Mouse (Mus musculus) kidney, embryonic 16.5 days (tissue): Measurements from ENCODE around the gene Olfr1252. TPM values are rescaled to one million over a fixed set of nuclear protein-coding genes. Genes with fewer than 3 reads are reported as not detected.

ENCODE experiments used
- ATAC-seq: fragments of 200-750 bp; cut with Nextera tagmentation; 2 replicates; pipeline ENCODE4 v1.8.0; 2017; ENCODE audit warnings: moderate TSS enrichment; ENCODE audit not compliant: low FRiP score, low TSS enrichment
- H3K27ac ChIP-seq: fragments of 300-500 bp; sonication (generic); 2 replicates; pipeline ENCODE4 v1.5.1; 2014; ENCODE audit warnings: low read length
- H3K27me3 ChIP-seq: fragments of 300-500 bp; sonication (generic); 2 replicates; pipeline ENCODE4 v1.6.1; 2014; ENCODE audit warnings: low read length, control low read depth, mixed read lengths; ENCODE audit not compliant: insufficient read depth
- H3K36me3 ChIP-seq: fragments of 300-500 bp; sonication (generic); 2 replicates; pipeline ENCODE4 v1.6.1; 2014; ENCODE audit warnings: low read length, control low read depth, mixed read lengths; ENCODE audit not compliant: insufficient read depth
- H3K4me1 ChIP-seq: fragments of 300-500 bp; sonication (generic); 2 replicates; pipeline ENCODE4 v1.6.1; 2014; ENCODE audit warnings: low read length, control low read depth, mixed read lengths; ENCODE audit not compliant: insufficient read depth
- H3K4me2 ChIP-seq: fragments of 300-500 bp; sonication (generic); replicated peaks from 2 replicates; pipeline ENCODE4 v1.6.1; 2014; ENCODE audit warnings: low read depth, low read length
- H3K4me3 ChIP-seq: fragments of 300-500 bp; sonication (generic); 2 replicates; pipeline ENCODE4 v1.5.1; 2014; ENCODE audit warnings: mild to moderate bottlenecking, low read length
- H3K9ac ChIP-seq: fragments of 300-500 bp; sonication (generic); replicated peaks from 2 replicates; pipeline ENCODE4 v1.6.1; 2014; ENCODE audit warnings: low read length
- H3K9me3 ChIP-seq: fragments of 300-500 bp; sonication (generic); 2 replicates; pipeline ENCODE4 v1.6.1; 2016; ENCODE audit warnings: low read length, control low read depth
- WGBS: fragments of 180-500 bp; shearing (Covaris S2); extraction: QIAGEN DNeasy Blood & Tissue Kit; methylation state at CpG from one replicate; pipeline ENCODE4 v1.1.7; 2014; 5-methylcytosine and 5-hydroxymethylcytosine counted together
- polyA plus RNA-seq: library from polyadenylated mRNA; unstranded; fragments of >200 nt; fragmentation: Nextera tagmentation; extraction: Ambion mirVana; gene quantifications from 2 replicates; pipeline ENCODE4 v1.2.1, GENCODE M21; 2015

Olfr1252 gene
- not detected in 2 replicates for polyA plus RNA-seq

- Histone ChIP-seq H3K27me3 (no peaks in the 10 kb centered on the region), H3K27ac (no peak within 1 kb of the TSS), H3K4me3 (no peak within 1 kb of the TSS), H3K4me1 (no peaks in the 10 kb centered on the region), H3K9me3 (no peaks in the 10 kb centered on the region), H3K36me3 (no peaks in the 10 kb centered on the region), H3K9ac (no peak within 1 kb of the TSS), H3K4me2 (no peak within 1 kb of the TSS)
- ATAC-seq, result no peak
- 51% methylated on average over 1 of the region's 1 CpGs for WGBS
Measured at GRCm38 (mm10) chr2:89724912-89725311, at the start of gene Olfr1252. TSS of gene Olfr1252 (minus strand) at chr2:89725012.

- WGBS, result 88% methylated on average over 1 of the region's 1 CpGs
- Histone ChIP-seq H3K27ac (no peak within 1 kb of the TSS), H3K9ac (no peak within 1 kb of the TSS), H3K4me2 (no peak within 1 kb of the TSS), H3K9me3 (no peaks in the 10 kb centered on the region), H3K4me1 (no peaks in the 10 kb centered on the region), H3K36me3 (no peaks in the 10 kb centered on the region), H3K4me3 (no peak within 1 kb of the TSS), H3K27me3 (no peaks in the 10 kb centered on the region)
- no peak for ATAC-seq
Measured at GRCm38 (mm10) chr2:89756990-89757389, 32.2 kb upstream of the Olfr1252 start, which contains the start of gene Olfr1253. TSS of gene Olfr1253 (minus strand) at chr2:89757090.

- WGBS, result 86% methylated on average over 6 of the region's 6 CpGs
- no peak for ATAC-seq
- Histone ChIP-seq H3K36me3 (no peaks in the 10 kb centered on the region), H3K4me3 (no peak overlapping the region), H3K27me3 (no peaks in the 10 kb centered on the region), H3K9me3 (no peaks in the 10 kb centered on the region), H3K4me1 (no peaks in the 10 kb centered on the region), H3K27ac (no peak overlapping the region), H3K4me2 (no peak overlapping the region), H3K9ac (no peak overlapping the region)
Measured at GRCm38 (mm10) chr2:89691980-89692379, 32.8 kb downstream of the Olfr1252 start.

- ATAC-seq, result no peak
- no peak within 1 kb of the TSS for H3K4me2 ChIP-seq
- no peak within 1 kb of the TSS for H3K9ac ChIP-seq
- H3K9me3 ChIP-seq, result no peaks in the 10 kb centered on the region
- H3K27me3 ChIP-seq, result no peaks in the 10 kb centered on the region
- H3K36me3 ChIP-seq, result no peaks in the 10 kb centered on the region
- no peaks in the 10 kb centered on the region for H3K4me1 ChIP-seq
- no peak within 1 kb of the TSS for H3K4me3 ChIP-seq
- H3K27ac ChIP-seq, result no peak within 1 kb of the TSS
Measured at GRCm38 (mm10) chr2:89671836-89672235, 53.0 kb downstream of the Olfr1252 start, which contains the start of gene Olfr1251. TSS of gene Olfr1251 (minus strand) at chr2:89671936.

Other genes starting within 250 kb of the Olfr1252 start
- not detected in 2 replicates for gene Olfr1241, start 237.9 kb downstream of the Olfr1252 start, polyA plus RNA-seq
- gene Olfr1242, start 226.7 kb downstream of the Olfr1252 start, polyA plus RNA-seq, result not detected in 2 replicates
- gene Olfr1243, start 193.5 kb downstream of the Olfr1252 start, polyA plus RNA-seq, result not detected in 2 replicates
- gene Olfr1245, start 146.6 kb downstream of the Olfr1252 start, polyA plus RNA-seq, result not detected in 2 replicates
- gene Olfr1246, start 131.9 kb downstream of the Olfr1252 start, polyA plus RNA-seq, result not detected in 2 replicates
- gene Olfr1247, start 110.9 kb downstream of the Olfr1252 start, polyA plus RNA-seq, result not detected in 2 replicates
- not detected in 2 replicates for gene Olfr1248, start 106.8 kb downstream of the Olfr1252 start, polyA plus RNA-seq
- not detected in 2 replicates for gene Olfr1249, start 90.0 kb downstream of the Olfr1252 start, polyA plus RNA-seq
- not detected in 2 replicates for gene Olfr1250, start 63.5 kb downstream of the Olfr1252 start, polyA plus RNA-seq
- not detected in 2 replicates for gene Olfr1251, start 53.1 kb downstream of the Olfr1252 start, polyA plus RNA-seq
- not detected in 2 replicates for gene Olfr1253, start 32.1 kb upstream of the Olfr1252 start, polyA plus RNA-seq
- not detected in 2 replicates for gene Olfr1254, start 68.6 kb upstream of the Olfr1252 start, polyA plus RNA-seq
- not detected in 2 replicates for gene Olfr1255, start 87.0 kb upstream of the Olfr1252 start, polyA plus RNA-seq
- not detected in 2 replicates for gene Olfr1256, start 116.5 kb upstream of the Olfr1252 start, polyA plus RNA-seq
- not detected in 2 replicates for gene Olfr48, start 123.2 kb upstream of the Olfr1252 start, polyA plus RNA-seq
- not detected in 2 replicates for gene Olfr1257, start 153.4 kb upstream of the Olfr1252 start, polyA plus RNA-seq
- gene Olfr1258, start 202.3 kb upstream of the Olfr1252 start, polyA plus RNA-seq, result not detected in 2 replicates
- gene Olfr1259, start 223.7 kb upstream of the Olfr1252 start, polyA plus RNA-seq, result not detected in 2 replicates
- not detected in 2 replicates for gene Olfr1260, start 249.3 kb upstream of the Olfr1252 start, polyA plus RNA-seq